Mouse (Mus musculus) heart, postnatal 0 days (tissue): ENCODE measurements around the gene Iqcc.

Experiments
- CTCF ChIP-seq: IDR thresholded peaks from 2 replicates; pipeline ENCODE4 v1.5.1; 2016; ENCODE audit warnings: antibody characterized with exemption, control low read depth, low read depth
- EP300 ChIP-seq: IDR thresholded peaks from 2 replicates; pipeline ENCODE4 v1.6.1; 2016; ENCODE audit warnings: antibody characterized with exemption, low read depth

GRCm38 (mm10) chr4:129645204-129645603 is 26.3 kb upstream of the Iqcc start:
- TF ChIP-seq CTCF: no peak
- no peak for TF ChIP-seq EP300
